Mouse (Mus musculus) limb, embryonic 11.5 days (tissue): ENCODE results near the gene Edem3. TPM values are rescaled to one million over a fixed set of nuclear protein-coding genes. Genes with fewer than 3 reads are reported as not detected.
"Not testable (repeated sequence)": the region's sequence is repeated elsewhere in the genome, so short reads cannot be mapped to it uniquely, and the experiment has no call there.

Experiments
- ATAC-seq: fragments of 200-750 bp; cut with Nextera tagmentation; 2 replicates; pipeline ENCODE4 v1.8.0; 2017; ENCODE audit warnings: low read depth; ENCODE audit not compliant: insufficient number of reproducible peaks, low FRiP score, low TSS enrichment
- DNase-seq: peaks from one replicate; pipeline ENCODE4 v3.0.0-alpha.2; 2015; ENCODE audit warnings: low spot score
- H3K27ac ChIP-seq: fragments of 300-500 bp; sonication (generic); replicated peaks from 2 replicates; pipeline ENCODE4 v1.5.1; 2014; ENCODE audit warnings: low read depth, mild to moderate bottlenecking, low read length
- H3K27me3 ChIP-seq: fragments of 300-500 bp; sonication (generic); 2 replicates; pipeline ENCODE4 v1.6.1; 2014; ENCODE audit warnings: mild to moderate bottlenecking, low read length, mixed read lengths; ENCODE audit not compliant: control insufficient read depth, insufficient read depth
- H3K36me3 ChIP-seq: fragments of 300-500 bp; sonication (generic); 2 replicates; pipeline ENCODE4 v1.6.1; 2014; ENCODE audit warnings: mild to moderate bottlenecking, low read length, moderate library complexity, mixed read lengths; ENCODE audit not compliant: control insufficient read depth, insufficient read depth
- H3K4me1 ChIP-seq: fragments of 300-500 bp; sonication (generic); 2 replicates; pipeline ENCODE4 v1.6.1; 2014; ENCODE audit warnings: low read length, mixed read lengths; ENCODE audit not compliant: control insufficient read depth, insufficient read depth
- H3K4me2 ChIP-seq: fragments of 300-500 bp; sonication (generic); 2 replicates; pipeline ENCODE4 v1.6.1; 2014; ENCODE audit warnings: low read depth, mild to moderate bottlenecking, moderate library complexity; ENCODE audit not compliant: severe bottlenecking
- H3K4me3 ChIP-seq: fragments of 300-500 bp; sonication (generic); 2 replicates; pipeline ENCODE4 v1.5.1; 2014; ENCODE audit warnings: low read depth, low read length
- H3K9ac ChIP-seq: fragments of 300-500 bp; sonication (generic); 2 replicates; pipeline ENCODE4 v1.6.1; 2014; ENCODE audit warnings: mild to moderate bottlenecking, low read length
- H3K9me3 ChIP-seq: fragments of 300-500 bp; sonication (generic); 2 replicates; pipeline ENCODE4 v1.6.1; 2016; ENCODE audit warnings: low read length; ENCODE audit not compliant: control insufficient read depth
- WGBS: fragments of 180-500 bp; shearing (Covaris S2); extraction: QIAGEN DNeasy Blood & Tissue Kit; methylation state at CpG from one replicate; pipeline ENCODE4 v1.1.7; 2014; 5-methylcytosine and 5-hydroxymethylcytosine counted together
- polyA plus RNA-seq: library from polyadenylated mRNA; unstranded; fragments of >200 nt; fragmentation: Nextera tagmentation; extraction: Ambion mirVana; gene quantifications from 2 replicates; pipeline ENCODE4 v1.2.1, GENCODE M21; 2014

The Edem3 gene
- polyA plus RNA-seq, 1 experiment from 2014 or later, result 20.7 TPM

GRCm38 (mm10) chr1:151831791-151832190, 76.6 kb downstream of the Edem3 start:
- no peaks in the 10 kb centered on the region for H3K4me1 ChIP-seq
- ATAC-seq, result no peak
- WGBS, result 81% methylated on average over 3 of the region's 3 CpGs
- no peak overlapping the region for H3K9ac ChIP-seq
- no peak overlapping the region for H3K4me3 ChIP-seq
- H3K36me3 ChIP-seq, result no peaks in the 10 kb centered on the region
- no peak overlapping the region for H3K4me2 ChIP-seq
- H3K27me3 ChIP-seq, result no peaks in the 10 kb centered on the region
- H3K27ac ChIP-seq, result no peak overlapping the region
- DNase-seq, result no peak
- H3K9me3 ChIP-seq, result no peaks in the 10 kb centered on the region

GRCm38 (mm10) chr1:151835261-151835660, 80.1 kb downstream of the Edem3 start:
- Histone ChIP-seq H3K9me3 (no peaks in the 10 kb centered on the region), H3K4me3 (no peak overlapping the region), H3K4me1 (no peaks in the 10 kb centered on the region), H3K36me3 (no peaks in the 10 kb centered on the region), H3K9ac (no peak overlapping the region), H3K27me3 (no peaks in the 10 kb centered on the region), H3K27ac (no peak overlapping the region), H3K4me2 (no peak overlapping the region)
- DNase-seq (no peak), ATAC-seq (no peak)
- 92% methylated on average over 4 of the region's 4 CpGs for WGBS

GRCm38 (mm10) chr1:151840345-151840744, 85.2 kb downstream of the Edem3 start:
- H3K4me3 ChIP-seq, H3K4me2 ChIP-seq, H3K36me3 ChIP-seq, H3K27ac ChIP-seq, H3K9ac ChIP-seq, DNase-seq, H3K9me3 ChIP-seq, ATAC-seq, H3K27me3 ChIP-seq, H3K4me1 ChIP-seq: not testable (repeated sequence)
- WGBS, result 82% methylated on average over 1 of the region's 1 CpGs

GRCm38 (mm10) chr1:151845252-151845832, 90.2 kb downstream of the Edem3 start:
- Histone ChIP-seq H3K4me2 (no peak overlapping the region), H3K4me1 (peaks cover 3% of the 10 kb centered on the region; the same call in 1 of the 2 replicates), H3K36me3 (no peaks in the 10 kb centered on the region), H3K9ac (no peak overlapping the region), H3K9me3 (no peaks in the 10 kb centered on the region), H3K4me3 (no peak overlapping the region), H3K27me3 (no peaks in the 10 kb centered on the region), H3K27ac (no peak overlapping the region)
- ATAC-seq (no peak), DNase-seq (no peak)
- WGBS, result 74% methylated on average over 17 of the region's 17 CpGs

- WGBS, result 60% methylated on average over 19 of the region's 19 CpGs
- ATAC-seq (no peak), DNase-seq (no peak)
- no peaks in the 10 kb centered on the region for H3K9me3 ChIP-seq
- no peak overlapping the region for H3K9ac ChIP-seq
- no peak overlapping the region for H3K27ac ChIP-seq
- no peak overlapping the region for H3K4me3 ChIP-seq
- no peaks in the 10 kb centered on the region for H3K27me3 ChIP-seq
- H3K4me2 ChIP-seq, result no peak overlapping the region
- peaks cover 3% of the 10 kb centered on the region; the same call in 1 of the 2 replicates for H3K4me1 ChIP-seq
- H3K36me3 ChIP-seq, result no peaks in the 10 kb centered on the region
These were observed 91.0 kb downstream of the Edem3 start for GRCm38 (mm10) chr1:151845926-151846782.

- H3K27me3 ChIP-seq, result no peaks in the 10 kb centered on the region
- no peaks in the 10 kb centered on the region for H3K36me3 ChIP-seq
- no peak overlapping the region for H3K4me3 ChIP-seq
- DNase-seq (no peak), ATAC-seq (no peak)
- no peaks in the 10 kb centered on the region for H3K9me3 ChIP-seq
- H3K9ac ChIP-seq, result no peak overlapping the region
- WGBS, result 89% methylated on average over 2 of the region's 2 CpGs
- peaks cover 3% of the 10 kb centered on the region; the same call in 1 of the 2 replicates for H3K4me1 ChIP-seq
- H3K27ac ChIP-seq, result no peak overlapping the region
- H3K4me2 ChIP-seq, result no peak overlapping the region
These were observed 93.1 kb downstream of the Edem3 start for GRCm38 (mm10) chr1:151848286-151848685.

- Histone ChIP-seq H3K4me2 (no peak overlapping the region), H3K4me1 (peaks cover 3% of the 10 kb centered on the region; the same call in 1 of the 2 replicates), H3K4me3 (no peak overlapping the region), H3K9me3 (no peaks in the 10 kb centered on the region), H3K36me3 (no peaks in the 10 kb centered on the region), H3K9ac (no peak overlapping the region), H3K27me3 (no peaks in the 10 kb centered on the region), H3K27ac (no peak overlapping the region)
- DNase-seq, result no peak
- ATAC-seq, result no peak
- 69% methylated on average over 16 of the region's 16 CpGs for WGBS
These were observed 94.9 kb downstream of the Edem3 start for GRCm38 (mm10) chr1:151849993-151850608.

GRCm38 (mm10) chr1:151851051-151851848, 96.1 kb downstream of the Edem3 start:
- no peak overlapping the region for H3K4me3 ChIP-seq
- H3K36me3 ChIP-seq, result no peaks in the 10 kb centered on the region
- WGBS, result 90% methylated on average over 20 of the region's 20 CpGs
- no peak overlapping the region for H3K4me2 ChIP-seq
- H3K27me3 ChIP-seq, result no peaks in the 10 kb centered on the region
- DNase-seq (no peak), ATAC-seq (no peak)
- H3K9me3 ChIP-seq, result no peaks in the 10 kb centered on the region
- no peak overlapping the region for H3K9ac ChIP-seq
- H3K4me1 ChIP-seq, result peaks cover 3% of the 10 kb centered on the region; the same call in 1 of the 2 replicates
- no peak overlapping the region for H3K27ac ChIP-seq
